Mouse (Mus musculus): Measurements from ENCODE around the gene Klk10. TPM values are rescaled to one million over a fixed set of nuclear protein-coding genes. Genes with fewer than 3 reads are reported as not detected.

Klk10 gene
- 2.5 and 6.3 TPM in 2 replicates for polyA plus RNA-seq (2015; fragmentation: Nextera tagmentation; extraction: Ambion mirVana)

GRCm38 (mm10) chr7:43780746-43781145, at the start of gene Klk10:
Gene Klk10 (plus strand): TSS chr7:43781035.
- H3K4me1 ChIP-seq (ENCODE audit: control insufficient read depth, insufficient read depth, low read length): peaks cover 10% of the 10 kb centered on the region; the same call in 1 of the 2 replicates
- H3K27ac ChIP-seq (ENCODE audit: low read length): no peak within 1 kb of the TSS
- H3K4me2 ChIP-seq (ENCODE audit: low read depth, low read length): 0 out of 2 replicates have a peak within 1 kb of the TSS, but pooled peaks have one; percentile 9
- no peak within 1 kb of the TSS for H3K9ac ChIP-seq (ENCODE audit: low read depth, low read length)
- peaks cover 5% of the 10 kb centered on the region; the same call in 1 of the 2 replicates for H3K27me3 ChIP-seq (replicated peaks; ENCODE audit: control insufficient read depth, insufficient read depth, low read length)
- no peak within 1 kb of the TSS for H3K4me3 ChIP-seq (ENCODE audit: low read length)
- H3K9me3 ChIP-seq (ENCODE audit: control insufficient read depth, low read length): no peaks in the 10 kb centered on the region
- no peaks in the 10 kb centered on the region for H3K36me3 ChIP-seq (ENCODE audit: control insufficient read depth, insufficient read depth, low read length)
- 38% methylated on average over 5 of the region's 5 CpGs for WGBS
- 0 out of 2 replicates have a peak, but pooled peaks have one; percentile 11 for ATAC-seq

- no peak overlapping the region for H3K4me3 ChIP-seq (ENCODE audit: low read length)
- WGBS: 51% methylated on average over 1 of the region's 1 CpGs
These were observed 33.0 kb upstream of the Klk10 start for GRCm38 (mm10) chr7:43747788-43748187.

GRCm38 (mm10) chr7:43752806-43753205, 28.0 kb upstream of the Klk10 start:
- Histone ChIP-seq H3K4me2 (ENCODE audit: low read depth, low read length) (no peak overlapping the region), H3K9ac (ENCODE audit: low read depth, low read length) (no peak overlapping the region), H3K4me1 (ENCODE audit: control insufficient read depth, insufficient read depth, low read length) (no peaks in the 10 kb centered on the region), H3K27me3 (replicated peaks; ENCODE audit: control insufficient read depth, insufficient read depth, low read length) (no peaks in the 10 kb centered on the region), H3K4me3 (ENCODE audit: low read length) (no peak overlapping the region), H3K36me3 (ENCODE audit: control insufficient read depth, insufficient read depth, low read length) (no peaks in the 10 kb centered on the region), H3K27ac (ENCODE audit: low read length) (no peak overlapping the region), H3K9me3 (ENCODE audit: control insufficient read depth, low read length) (no peaks in the 10 kb centered on the region)
- WGBS: 63% methylated on average over 2 of the region's 2 CpGs
- ATAC-seq: no peak

More at GRCm38 (mm10) chr7:43747788-43748187, 33.0 kb upstream of the Klk10 start:
- no peak overlapping the region for H3K9ac ChIP-seq (ENCODE audit: low read depth, low read length)
- no peaks in the 10 kb centered on the region for H3K36me3 ChIP-seq (ENCODE audit: control insufficient read depth, insufficient read depth, low read length)
- H3K27me3 ChIP-seq (replicated peaks; ENCODE audit: control insufficient read depth, insufficient read depth, low read length): no peaks in the 10 kb centered on the region
- no peaks in the 10 kb centered on the region for H3K4me1 ChIP-seq (ENCODE audit: control insufficient read depth, insufficient read depth, low read length)
- no peak overlapping the region for H3K4me2 ChIP-seq (ENCODE audit: low read depth, low read length)
- no peak overlapping the region for H3K27ac ChIP-seq (ENCODE audit: low read length)
- ATAC-seq: no peak
- H3K9me3 ChIP-seq (ENCODE audit: control insufficient read depth, low read length): no peaks in the 10 kb centered on the region

- no peak overlapping the region for H3K9ac ChIP-seq (ENCODE audit: low read depth, low read length)
- H3K4me3 ChIP-seq (ENCODE audit: low read length): no peak overlapping the region
- H3K9me3 ChIP-seq (ENCODE audit: control insufficient read depth, low read length): no peaks in the 10 kb centered on the region
- ATAC-seq: no peak
- no peak overlapping the region for H3K27ac ChIP-seq (ENCODE audit: low read length)
- no peaks in the 10 kb centered on the region for H3K27me3 ChIP-seq (replicated peaks; ENCODE audit: control insufficient read depth, insufficient read depth, low read length)
- H3K4me1 ChIP-seq (ENCODE audit: control insufficient read depth, insufficient read depth, low read length): no peaks in the 10 kb centered on the region
- no peak overlapping the region for H3K4me2 ChIP-seq (ENCODE audit: low read depth, low read length)
- 34% methylated on average over 8 of the region's 8 CpGs for WGBS
- H3K36me3 ChIP-seq (ENCODE audit: control insufficient read depth, insufficient read depth, low read length): no peaks in the 10 kb centered on the region
These were observed 14.4 kb upstream of the Klk10 start for GRCm38 (mm10) chr7:43766484-43766883.

GRCm38 (mm10) chr7:43768597-43768996, 12.2 kb upstream of the Klk10 start, which contains the start of gene Klk12:
Gene Klk12 (plus strand): TSS chr7:43768897.
- H3K9me3 ChIP-seq (ENCODE audit: control insufficient read depth, low read length): no peaks in the 10 kb centered on the region
- no peak within 1 kb of the TSS for H3K4me3 ChIP-seq (ENCODE audit: low read length)
- H3K9ac ChIP-seq (ENCODE audit: low read depth, low read length): no peak within 1 kb of the TSS
- WGBS: 81% methylated on average over 4 of the region's 4 CpGs
- no peak within 1 kb of the TSS for H3K4me2 ChIP-seq (ENCODE audit: low read depth, low read length)
- H3K27ac ChIP-seq (ENCODE audit: low read length): no peak within 1 kb of the TSS
- no peaks in the 10 kb centered on the region for H3K27me3 ChIP-seq (replicated peaks; ENCODE audit: control insufficient read depth, insufficient read depth, low read length)
- no peaks in the 10 kb centered on the region for H3K36me3 ChIP-seq (ENCODE audit: control insufficient read depth, insufficient read depth, low read length)
- H3K4me1 ChIP-seq (ENCODE audit: control insufficient read depth, insufficient read depth, low read length): no peaks in the 10 kb centered on the region
- ATAC-seq: no peak

GRCm38 (mm10) chr7:43769636-43770035, 11.2 kb upstream of the Klk10 start:
- no peaks in the 10 kb centered on the region for H3K27me3 ChIP-seq (replicated peaks; ENCODE audit: control insufficient read depth, insufficient read depth, low read length)
- no peaks in the 10 kb centered on the region for H3K9me3 ChIP-seq (ENCODE audit: control insufficient read depth, low read length)
- H3K4me3 ChIP-seq (ENCODE audit: low read length): no peak overlapping the region
- ATAC-seq: no peak
- H3K4me2 ChIP-seq (ENCODE audit: low read depth, low read length): no peak overlapping the region
- H3K4me1 ChIP-seq (ENCODE audit: control insufficient read depth, insufficient read depth, low read length): no peaks in the 10 kb centered on the region
- H3K9ac ChIP-seq (ENCODE audit: low read depth, low read length): no peak overlapping the region
- no peaks in the 10 kb centered on the region for H3K36me3 ChIP-seq (ENCODE audit: control insufficient read depth, insufficient read depth, low read length)
- WGBS: 90% methylated on average over 8 of the region's 8 CpGs
- H3K27ac ChIP-seq (ENCODE audit: low read length): no peak overlapping the region

- peaks cover 1% of the 10 kb centered on the region for H3K4me1 ChIP-seq (ENCODE audit: control insufficient read depth, insufficient read depth, low read length)
- H3K9me3 ChIP-seq (ENCODE audit: control insufficient read depth, low read length): no peaks in the 10 kb centered on the region
- H3K27me3 ChIP-seq (replicated peaks; ENCODE audit: control insufficient read depth, insufficient read depth, low read length): no peaks in the 10 kb centered on the region
- no peak overlapping the region for H3K9ac ChIP-seq (ENCODE audit: low read depth, low read length)
- ATAC-seq: no peak
- whole genome bisulfite sequencing: 97% methylated on average over 10 of the region's 10 CpGs
- H3K4me2 ChIP-seq (ENCODE audit: low read depth, low read length): no peak overlapping the region
- H3K36me3 ChIP-seq (ENCODE audit: control insufficient read depth, insufficient read depth, low read length): no peaks in the 10 kb centered on the region
- H3K4me3 ChIP-seq (ENCODE audit: low read length): no peak overlapping the region
- no peak overlapping the region for H3K27ac ChIP-seq (ENCODE audit: low read length)
These were observed 10.1 kb upstream of the Klk10 start for GRCm38 (mm10) chr7:43770701-43771100.

- Histone ChIP-seq H3K9ac (ENCODE audit: low read depth, low read length) (no peak overlapping the region), H3K4me2 (ENCODE audit: low read depth, low read length) (no peak overlapping the region), H3K27ac (ENCODE audit: low read length) (no peak overlapping the region), H3K27me3 (replicated peaks; ENCODE audit: control insufficient read depth, insufficient read depth, low read length) (no peaks in the 10 kb centered on the region), H3K4me1 (ENCODE audit: control insufficient read depth, insufficient read depth, low read length) (peaks cover 2% of the 10 kb centered on the region), H3K9me3 (ENCODE audit: control insufficient read depth, low read length) (no peaks in the 10 kb centered on the region), H3K4me3 (ENCODE audit: low read length) (no peak overlapping the region), H3K36me3 (ENCODE audit: control insufficient read depth, insufficient read depth, low read length) (no peaks in the 10 kb centered on the region)
- 98% methylated on average over 6 of the region's 6 CpGs for WGBS
- ATAC-seq: no peak
These were observed 8.9 kb upstream of the Klk10 start for GRCm38 (mm10) chr7:43771916-43772315.

- Histone ChIP-seq H3K9ac (ENCODE audit: low read depth, low read length) (no peak overlapping the region), H3K4me3 (ENCODE audit: low read length) (no peak overlapping the region), H3K4me1 (ENCODE audit: control insufficient read depth, insufficient read depth, low read length) (peaks cover 2% of the 10 kb centered on the region), H3K36me3 (ENCODE audit: control insufficient read depth, insufficient read depth, low read length) (no peaks in the 10 kb centered on the region), H3K27me3 (replicated peaks; ENCODE audit: control insufficient read depth, insufficient read depth, low read length) (no peaks in the 10 kb centered on the region), H3K9me3 (ENCODE audit: control insufficient read depth, low read length) (no peaks in the 10 kb centered on the region), H3K4me2 (ENCODE audit: low read depth, low read length) (no peak overlapping the region), H3K27ac (ENCODE audit: low read length) (no peak overlapping the region)
- WGBS: 81% methylated on average over 3 of the region's 3 CpGs
- no peak for ATAC-seq
These were observed 7.9 kb upstream of the Klk10 start for GRCm38 (mm10) chr7:43772901-43773300.

- Histone ChIP-seq H3K9ac (ENCODE audit: low read depth, low read length) (no peak within 1 kb of the TSS), H3K9me3 (ENCODE audit: control insufficient read depth, low read length) (no peaks in the 10 kb centered on the region), H3K27me3 (replicated peaks; ENCODE audit: control insufficient read depth, insufficient read depth, low read length) (no peaks in the 10 kb centered on the region), H3K4me3 (ENCODE audit: low read length) (no peak within 1 kb of the TSS), H3K4me2 (ENCODE audit: low read depth, low read length) (no peak within 1 kb of the TSS), H3K27ac (ENCODE audit: low read length) (no peak within 1 kb of the TSS), H3K4me1 (ENCODE audit: control insufficient read depth, insufficient read depth, low read length) (peaks cover 2% of the 10 kb centered on the region), H3K36me3 (ENCODE audit: control insufficient read depth, insufficient read depth, low read length) (no peaks in the 10 kb centered on the region)
- 93% methylated on average over 5 of the region's 5 CpGs for WGBS
- no peak for ATAC-seq
These were observed 6.5 kb upstream of the Klk10 start, which contains the start of gene Klk11 for GRCm38 (mm10) chr7:43774364-43774763. Gene Klk11 (plus strand): TSS chr7:43774604.
